Mouse (Mus musculus): ENCODE data around the gene Negr1.

Gene Negr1

DNA sequence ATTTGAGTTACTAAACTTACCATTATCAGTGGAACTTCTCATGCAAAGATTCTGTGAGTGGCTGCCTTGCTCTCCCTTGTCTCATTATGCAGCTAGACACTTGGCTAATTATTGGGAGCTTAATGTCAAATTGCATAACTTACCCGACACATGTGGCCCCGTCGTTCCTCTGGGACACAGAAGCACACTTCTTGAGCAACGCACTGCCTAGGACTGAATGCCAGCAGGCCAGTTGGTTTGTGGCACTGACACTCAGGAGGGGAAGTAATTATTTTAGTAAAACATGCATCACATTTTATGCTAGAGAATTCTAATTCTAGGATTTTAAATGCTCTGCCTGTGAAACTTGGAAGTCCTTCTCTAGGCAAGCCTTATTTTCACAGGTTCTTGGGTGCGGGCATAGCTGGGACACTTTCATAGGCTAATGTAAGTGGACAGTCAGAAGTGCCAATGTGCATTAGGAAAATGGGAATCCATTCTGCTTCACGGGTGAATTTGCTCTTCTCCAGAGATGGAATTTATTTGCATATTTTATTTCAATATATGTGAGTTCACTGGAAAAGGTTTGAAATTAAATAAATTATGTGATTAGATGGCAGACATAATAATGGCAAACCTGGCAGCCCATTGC is 234.6 kb downstream of the Negr1 start:
- DNase-seq (ENCODE audit: low spot score in 2 of 2): no peak

GRCm38 (mm10) chr3:156799228-156799627 is 237.6 kb downstream of the Negr1 start:
- no peak for DNase-seq (ENCODE audit: low spot score in 2 of 2)

DNA sequence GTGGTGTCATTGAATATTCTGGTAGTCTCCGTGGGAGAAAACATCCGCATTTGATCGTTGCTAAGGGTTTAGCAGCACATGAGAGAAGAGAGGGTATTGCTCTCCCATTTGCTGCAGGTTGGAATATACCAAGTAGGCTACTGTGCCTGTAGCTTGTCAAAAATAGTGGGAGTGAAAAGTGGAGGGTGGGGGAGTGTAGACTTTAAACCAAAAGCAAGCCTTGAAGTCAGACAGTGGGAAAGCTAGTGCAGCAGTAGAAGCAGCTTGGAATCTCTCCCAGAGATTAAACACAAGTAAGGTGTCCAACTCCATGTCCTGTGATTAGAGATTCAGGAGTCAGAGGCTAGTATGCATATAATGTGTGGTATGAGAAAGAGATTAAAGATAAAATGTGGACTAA is 248.2 kb downstream of the Negr1 start:
- no peak for DNase-seq (ENCODE audit: low spot score in 2 of 2)

GRCm38 (mm10) chr3:156816938-156817337 is 255.3 kb downstream of the Negr1 start:
- no peak for DNase-seq (ENCODE audit: low spot score in 2 of 2)

GRCm38 (mm10) chr3:156817452-156817851 is 255.9 kb downstream of the Negr1 start:
- no peak for DNase-seq (ENCODE audit: low spot score in 2 of 2)

DNA sequence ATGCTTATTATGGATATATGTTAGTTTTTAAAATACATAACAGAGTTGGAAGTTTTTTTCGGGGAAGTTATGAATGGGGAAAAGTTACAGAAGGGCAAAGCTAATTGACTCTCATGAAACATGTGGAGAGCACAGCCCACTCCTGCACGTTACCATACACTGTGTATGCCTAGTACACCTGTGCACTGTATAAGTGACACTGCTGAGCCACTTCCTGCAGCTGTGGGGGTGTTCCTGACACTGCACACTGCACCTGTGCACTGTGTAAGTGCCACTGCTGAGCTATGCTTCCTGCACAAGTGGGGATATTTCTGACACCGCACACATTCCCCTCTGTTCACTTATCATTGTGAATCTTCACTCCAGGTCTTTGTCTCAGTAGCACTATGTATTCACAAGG is 261.4 kb downstream of the Negr1 start:
- DNase-seq (ENCODE audit: low spot score in 2 of 2): no peak

- DNase-seq (ENCODE audit: low spot score in 2 of 2): no peak
Observed at GRCm38 (mm10) chr3:156833920-156834319, 272.3 kb downstream of the Negr1 start.

GRCm38 (mm10) chr3:156838550-156838949 is 277.0 kb downstream of the Negr1 start:
- no peak for DNase-seq (ENCODE audit: low spot score in 2 of 2)

GRCm38 (mm10) chr3:156848385-156848784 is 286.8 kb downstream of the Negr1 start:
- DNase-seq (ENCODE audit: low spot score in 2 of 2): no peak

- no peak for DNase-seq (ENCODE audit: low spot score in 2 of 2)
Observed at GRCm38 (mm10) chr3:156851921-156852320, 290.3 kb downstream of the Negr1 start.

DNA sequence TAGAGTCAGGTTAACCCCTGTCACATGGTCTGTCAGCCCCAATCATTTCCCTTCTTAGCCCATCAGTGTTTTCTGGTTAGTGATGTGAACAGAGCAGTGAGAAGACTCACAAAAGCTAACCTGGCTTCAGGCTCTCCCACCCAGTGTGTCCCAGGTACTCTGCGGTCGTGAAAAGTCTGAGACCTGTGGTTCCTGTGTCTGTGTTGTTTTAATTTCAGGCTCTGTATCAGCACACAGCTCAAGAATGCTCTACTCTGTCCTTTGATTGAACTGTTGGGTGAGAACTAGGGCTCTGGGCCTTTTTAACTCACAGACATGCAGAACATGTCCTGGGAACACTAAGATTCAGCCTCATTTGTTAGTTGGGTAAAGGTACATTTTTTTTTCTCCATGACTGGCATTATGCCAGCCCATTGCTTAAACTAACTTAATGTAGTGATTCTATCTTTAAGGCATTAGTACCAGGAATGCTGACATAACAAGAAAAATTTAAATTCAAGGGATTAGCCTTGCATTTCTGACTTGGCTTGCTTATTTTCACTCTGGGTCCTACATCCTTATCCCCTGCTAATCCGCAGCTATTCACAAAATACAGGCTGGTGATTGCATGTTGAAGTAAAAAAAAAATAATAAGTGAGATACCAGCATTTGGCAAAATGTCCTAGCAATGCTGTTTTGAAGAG is 308.8 kb downstream of the Negr1 start:
- no peak for DNase-seq (ENCODE audit: low spot score in 2 of 2)

DNA sequence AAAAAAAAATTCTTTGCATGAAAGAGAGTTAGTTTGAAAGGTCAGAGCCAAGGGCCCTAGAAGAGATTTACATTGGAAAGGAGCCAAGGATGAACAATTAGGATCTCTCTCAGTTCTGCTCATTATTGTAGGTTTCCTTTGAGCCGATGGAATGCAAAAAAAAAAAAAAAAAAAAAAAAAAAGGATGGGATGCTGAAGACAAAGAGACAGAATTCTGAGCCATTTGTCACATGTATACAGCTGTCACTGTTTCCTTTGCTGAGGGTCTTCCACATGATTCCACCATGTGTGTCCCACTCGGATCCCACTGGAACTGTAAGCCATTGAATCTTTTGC is 309.3 kb downstream of the Negr1 start:
- DNase-seq (ENCODE audit: low spot score in 2 of 2): no peak

DNA sequence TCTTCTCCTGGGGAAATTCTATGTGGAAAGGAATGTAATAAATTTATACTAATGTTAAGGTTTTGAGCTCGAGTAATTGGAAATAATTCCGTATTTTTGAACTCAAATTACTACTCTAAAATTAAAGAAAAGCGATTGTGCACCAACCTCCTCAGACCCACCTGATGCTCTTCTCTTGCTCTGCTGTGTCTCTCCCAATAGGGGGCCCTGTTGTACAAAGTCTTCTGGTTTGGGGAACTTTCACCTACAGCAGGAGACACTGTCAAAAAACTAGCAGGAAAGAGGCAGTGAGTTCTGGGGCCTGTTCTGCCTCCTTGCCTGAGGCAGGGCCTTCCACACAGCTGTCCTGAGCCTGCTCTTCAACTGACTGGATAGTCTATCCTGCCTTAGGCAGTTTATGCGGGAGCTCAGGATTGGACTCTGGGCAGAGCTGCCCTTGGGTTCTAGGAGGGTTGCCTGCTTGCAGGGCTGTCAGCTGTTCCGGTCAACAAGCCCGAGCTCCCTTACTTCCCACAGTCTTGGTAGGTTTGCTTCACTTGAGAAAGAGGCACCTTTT is 310.1 kb downstream of the Negr1 start:
- DNase-seq (ENCODE audit: low spot score in 2 of 2): no peak

- no peak for DNase-seq (ENCODE audit: low spot score in 2 of 2)
Observed at GRCm38 (mm10) chr3:156876551-156876950, 315.0 kb downstream of the Negr1 start.

- no peak for DNase-seq (ENCODE audit: low spot score in 2 of 2)
Observed at GRCm38 (mm10) chr3:156882129-156882528, 320.5 kb downstream of the Negr1 start.

DNA sequence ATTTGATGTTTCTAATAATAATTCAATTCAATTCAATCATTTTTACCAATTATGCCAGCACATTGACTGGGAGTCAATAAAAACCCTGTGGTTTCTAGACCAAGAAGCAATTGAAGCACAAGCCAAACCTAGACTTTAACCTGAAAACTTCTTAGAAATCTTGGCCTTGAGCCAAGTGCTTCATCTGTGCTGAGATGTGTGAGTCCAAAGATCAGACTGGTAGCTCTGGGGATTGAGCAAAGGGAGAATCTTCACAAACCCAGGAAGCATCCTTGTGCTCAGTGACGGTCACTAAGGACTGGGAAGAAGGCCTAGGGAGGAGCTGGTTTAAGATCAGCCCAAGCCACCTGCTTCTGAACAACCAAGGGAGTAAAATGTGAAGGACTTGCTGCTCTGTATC is 322.3 kb downstream of the Negr1 start:
- no peak for DNase-seq (ENCODE audit: low spot score in 2 of 2)

GRCm38 (mm10) chr3:156885689-156886088 is 324.1 kb downstream of the Negr1 start:
- no peak for DNase-seq (ENCODE audit: low spot score in 2 of 2)

DNA sequence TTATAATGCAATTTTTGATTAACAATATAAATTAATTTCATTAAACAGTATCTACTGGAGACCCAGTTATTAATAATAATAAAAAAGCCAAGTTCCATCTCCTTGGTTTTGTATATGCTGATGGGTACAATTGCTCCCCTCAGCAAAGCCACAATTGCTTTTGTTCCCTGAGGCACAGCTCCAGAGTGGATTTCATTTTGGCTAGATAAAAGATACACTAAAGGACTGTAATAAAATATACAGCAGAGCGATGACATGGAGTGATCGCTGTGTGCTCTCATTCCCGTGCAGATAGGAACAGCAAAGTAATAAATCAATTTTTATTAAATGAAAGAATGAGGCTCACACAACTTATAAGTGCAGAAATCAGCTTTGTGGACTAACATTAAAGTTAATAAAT is 325.3 kb downstream of the Negr1 start:
- no peak for DNase-seq (ENCODE audit: low spot score in 2 of 2)

GRCm38 (mm10) chr3:156890986-156891385 is 329.4 kb downstream of the Negr1 start:
- no peak for DNase-seq (ENCODE audit: low spot score in 2 of 2)

DNA sequence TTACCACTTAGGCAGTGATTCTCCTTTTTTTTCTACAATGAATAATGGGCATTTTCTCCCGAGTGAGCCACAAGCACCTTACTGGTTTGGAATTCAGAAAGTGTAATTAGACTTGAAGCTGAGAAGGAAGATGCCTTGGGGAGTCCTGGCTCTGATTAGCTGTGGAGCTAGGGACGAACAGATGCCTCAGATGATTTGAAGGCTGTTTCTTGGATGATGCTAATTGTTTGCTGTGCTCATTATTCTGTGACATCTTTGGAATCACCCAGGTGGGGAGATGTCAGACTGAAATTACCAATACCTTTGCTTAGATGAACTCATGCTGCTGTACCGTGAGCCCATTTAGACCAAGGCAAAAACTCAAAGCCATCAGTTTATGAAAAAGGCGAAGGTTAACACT is 333.7 kb downstream of the Negr1 start:
- DNase-seq (ENCODE audit: low spot score in 2 of 2): no peak

- no peak for DNase-seq (ENCODE audit: low spot score in 2 of 2)
Observed at GRCm38 (mm10) chr3:156896106-156896505, 334.5 kb downstream of the Negr1 start.

- DNase-seq (ENCODE audit: low spot score in 2 of 2): no peak
Observed at GRCm38 (mm10) chr3:156896552-156896951, 335.0 kb downstream of the Negr1 start.

DNA sequence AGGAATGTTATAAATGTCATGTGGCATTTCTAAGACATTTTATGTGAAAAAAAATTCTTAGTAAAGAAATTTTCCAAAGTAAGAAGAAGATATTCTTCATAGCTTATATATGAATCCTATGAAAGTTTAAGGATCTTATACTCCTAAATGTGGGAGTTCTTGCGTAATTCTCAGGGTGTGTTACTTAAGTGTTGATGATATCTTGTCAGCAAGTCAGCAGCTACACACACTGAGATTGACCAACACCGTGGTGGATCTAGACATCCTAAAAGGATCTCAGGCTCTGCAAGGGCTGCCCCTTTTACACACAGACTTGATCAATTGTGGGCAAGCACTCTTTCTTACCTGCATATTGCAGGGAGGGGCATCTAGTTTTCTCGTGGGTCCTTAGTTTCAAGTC is 339.5 kb downstream of the Negr1 start:
- DNase-seq (ENCODE audit: low spot score in 2 of 2): no peak
